Mouse (Mus musculus): ENCODE measurements around the gene Slc2a2. TPM values are rescaled to one million over a fixed set of nuclear protein-coding genes. Genes with fewer than 3 reads are reported as not detected.
"Not testable (repeated sequence)": the region's sequence is repeated elsewhere in the genome, so short reads cannot be mapped to it uniquely, and the experiment has no call there.

Slc2a2 gene
- polyA plus RNA-seq, 1 experiment from 2014 or later, result 135 TPM

- 74% methylated on average over 7 of the region's 7 CpGs for WGBS (ENCODE audit: insufficient replicate concordance)
- H3K27ac ChIP-seq (ENCODE audit: low read depth), result no peak overlapping the region
- H3K36me3 ChIP-seq (replicated peaks; ENCODE audit: insufficient read depth, low read length), result no peaks in the 10 kb centered on the region
- H3K4me1 ChIP-seq (ENCODE audit: insufficient read depth), result no peaks in the 10 kb centered on the region
- no peak overlapping the region for H3K9ac ChIP-seq (replicated peaks)
- ATAC-seq, result no peak
- no peak overlapping the region for H3K4me3 ChIP-seq (ENCODE audit: low read depth, low read length)
- H3K27me3 ChIP-seq (ENCODE audit: insufficient read depth, low read length), result no peaks in the 10 kb centered on the region
- H3K4me2 ChIP-seq (ENCODE audit: low read depth, low read length), result no peak overlapping the region
- H3K9me3 ChIP-seq (ENCODE audit: low read length), result no peaks in the 10 kb centered on the region
- DNase-seq, result no peak
- TF ChIP-seq CTCF (IDR thresholded peaks at IDR 0.05; ENCODE audit: low read depth), result no peak
- no peak for TF ChIP-seq EP300 (IDR thresholded peaks at IDR 0.05; ENCODE audit: low read depth)
Measured at GRCm38 (mm10) chr3:28755477-28755876, 57.8 kb downstream of the Slc2a2 start.

GRCm38 (mm10) chr3:28761225-28761789 is 63.6 kb downstream of the Slc2a2 start:
- Histone ChIP-seq H3K27me3 (ENCODE audit: insufficient read depth, low read length) (no peaks in the 10 kb centered on the region), H3K4me1 (ENCODE audit: insufficient read depth) (no peaks in the 10 kb centered on the region), H3K36me3 (replicated peaks; ENCODE audit: insufficient read depth, low read length) (no peaks in the 10 kb centered on the region), H3K9me3 (ENCODE audit: low read length) (no peaks in the 10 kb centered on the region), H3K4me3 (ENCODE audit: low read depth, low read length) (no peak overlapping the region), H3K27ac (ENCODE audit: low read depth) (no peak overlapping the region), H3K4me2 (ENCODE audit: low read depth, low read length) (no peak overlapping the region), H3K9ac (replicated peaks) (no peak overlapping the region)
- no peak for TF ChIP-seq CTCF (IDR thresholded peaks at IDR 0.05; ENCODE audit: low read depth)
- TF ChIP-seq EP300 (IDR thresholded peaks at IDR 0.05; ENCODE audit: low read depth), result no peak
- no peak for DNase-seq
- ATAC-seq, result no peak
- WGBS (ENCODE audit: insufficient replicate concordance), result 86% methylated on average over 8 of the region's 8 CpGs

GRCm38 (mm10) chr3:28766935-28767334 is 69.2 kb downstream of the Slc2a2 start:
- WGBS (ENCODE audit: insufficient replicate concordance), result 83% methylated on average over 4 of the region's 4 CpGs
- no peak for DNase-seq
- H3K27me3 ChIP-seq (ENCODE audit: insufficient read depth, low read length), result no peaks in the 10 kb centered on the region
- no peak for ATAC-seq
- no peak overlapping the region for H3K9ac ChIP-seq (replicated peaks)
- TF ChIP-seq CTCF (IDR thresholded peaks at IDR 0.05; ENCODE audit: low read depth) (no peak), EP300 (IDR thresholded peaks at IDR 0.05; ENCODE audit: low read depth) (no peak)
- no peak overlapping the region for H3K27ac ChIP-seq (ENCODE audit: low read depth)
- H3K4me3 ChIP-seq (ENCODE audit: low read depth, low read length), result no peak overlapping the region
- H3K9me3 ChIP-seq (ENCODE audit: low read length), result no peaks in the 10 kb centered on the region
- H3K4me1 ChIP-seq (ENCODE audit: insufficient read depth), result no peaks in the 10 kb centered on the region
- no peak overlapping the region for H3K4me2 ChIP-seq (ENCODE audit: low read depth, low read length)
- no peaks in the 10 kb centered on the region for H3K36me3 ChIP-seq (replicated peaks; ENCODE audit: insufficient read depth, low read length)

- no peaks in the 10 kb centered on the region for H3K9me3 ChIP-seq (ENCODE audit: low read length)
- no peak overlapping the region for H3K4me2 ChIP-seq (ENCODE audit: low read depth, low read length)
- ATAC-seq (no peak), DNase-seq (no peak)
- H3K36me3 ChIP-seq (replicated peaks; ENCODE audit: insufficient read depth, low read length), result no peaks in the 10 kb centered on the region
- no peak overlapping the region for H3K4me3 ChIP-seq (ENCODE audit: low read depth, low read length)
- TF ChIP-seq EP300 (IDR thresholded peaks at IDR 0.05; ENCODE audit: low read depth), result no peak
- no peak for TF ChIP-seq CTCF (IDR thresholded peaks at IDR 0.05; ENCODE audit: low read depth)
- no peaks in the 10 kb centered on the region for H3K4me1 ChIP-seq (ENCODE audit: insufficient read depth)
- 78% methylated on average over 3 of the region's 3 CpGs for WGBS (ENCODE audit: insufficient replicate concordance)
- H3K27me3 ChIP-seq (ENCODE audit: insufficient read depth, low read length), result no peaks in the 10 kb centered on the region
- H3K9ac ChIP-seq (replicated peaks), result no peak overlapping the region
- H3K27ac ChIP-seq (ENCODE audit: low read depth), result no peak overlapping the region
Measured at GRCm38 (mm10) chr3:28768222-28768621, 70.5 kb downstream of the Slc2a2 start.

GRCm38 (mm10) chr3:28772919-28773318 is 75.2 kb downstream of the Slc2a2 start:
- H3K4me1 ChIP-seq (ENCODE audit: insufficient read depth), result peaks cover 13% of the 10 kb centered on the region; the same call in 1 of the 2 replicates
- not testable (repeated sequence) for ATAC-seq; H3K9ac ChIP-seq (replicated peaks); H3K27me3 ChIP-seq (ENCODE audit: insufficient read depth, low read length); H3K9me3 ChIP-seq (ENCODE audit: low read length); H3K36me3 ChIP-seq (replicated peaks; ENCODE audit: insufficient read depth, low read length); H3K27ac ChIP-seq (ENCODE audit: low read depth); H3K4me3 ChIP-seq (ENCODE audit: low read depth, low read length); DNase-seq; H3K4me2 ChIP-seq (ENCODE audit: low read depth, low read length)
- 52% methylated on average over 4 of the region's 4 CpGs for WGBS (ENCODE audit: insufficient replicate concordance)
- TF ChIP-seq CTCF (IDR thresholded peaks at IDR 0.05; ENCODE audit: low read depth), result peak; percentile 31

- Histone ChIP-seq H3K27ac (ENCODE audit: low read depth) (peak overlapping the region; percentile 85), H3K4me2 (ENCODE audit: low read depth, low read length) (peak overlapping the region; percentile 53), H3K36me3 (replicated peaks; ENCODE audit: insufficient read depth, low read length) (no peaks in the 10 kb centered on the region), H3K4me1 (ENCODE audit: insufficient read depth) (peaks cover 13% of the 10 kb centered on the region; the same call in 1 of the 2 replicates), H3K9ac (replicated peaks) (no peak overlapping the region), H3K9me3 (ENCODE audit: low read length) (no peaks in the 10 kb centered on the region), H3K4me3 (ENCODE audit: low read depth, low read length) (peak overlapping the region; percentile 2; the same call in 1 of the 2 replicates), H3K27me3 (ENCODE audit: insufficient read depth, low read length) (no peaks in the 10 kb centered on the region)
- 54% methylated on average over 7 of the region's 7 CpGs for WGBS (ENCODE audit: insufficient replicate concordance)
- DNase-seq (peak; percentile 19), ATAC-seq (peak; percentile 78)
- TF ChIP-seq EP300 (IDR thresholded peaks at IDR 0.05; ENCODE audit: low read depth) (peak; percentile 93), CTCF (IDR thresholded peaks at IDR 0.05; ENCODE audit: low read depth) (no peak)
Measured at GRCm38 (mm10) chr3:28775361-28775760, 77.7 kb downstream of the Slc2a2 start.
